Mouse (Mus musculus): ENCODE data around the gene Gm49378.

Gm49378 gene

GRCm38 (mm10) chr14:55629312-55629711 lies 8.4 kb downstream of the Gm49378 start:
- DNase-seq: peak; percentile 37 to 68

GRCm38 (mm10) chr14:55628077-55628827 lies 9.4 kb downstream of the Gm49378 start:
- DNase-seq: no peak

GRCm38 (mm10) chr14:55618486-55619195 lies 19.1 kb downstream of the Gm49378 start:
- peak; percentile 70 to 81 for DNase-seq

GRCm38 (mm10) chr14:55617822-55618221 lies 19.9 kb downstream of the Gm49378 start, which contains the start of gene Rec8:
Rec8 (plus strand) TSS chr14:55618037.
- peak; percentile 72 to 78 for DNase-seq

GRCm38 (mm10) chr14:55616844-55617243 lies 20.9 kb downstream of the Gm49378 start:
- DNase-seq: no peak

- no peak for DNase-seq
These were observed 21.8 kb downstream of the Gm49378 start for GRCm38 (mm10) chr14:55615876-55616275.

GRCm38 (mm10) chr14:55614565-55615178 lies 23.0 kb downstream of the Gm49378 start:
- no peak for DNase-seq

GRCm38 (mm10) chr14:55613346-55613745 lies 24.3 kb downstream of the Gm49378 start:
- no peak for DNase-seq

GRCm38 (mm10) chr14:55608339-55608738 lies 29.4 kb downstream of the Gm49378 start:
- no peak for DNase-seq

- no peak for DNase-seq
These were observed 31.8 kb downstream of the Gm49378 start for GRCm38 (mm10) chr14:55605743-55606459.

- DNase-seq: no peak
These were observed 32.9 kb downstream of the Gm49378 start for GRCm38 (mm10) chr14:55604823-55605222.

GRCm38 (mm10) chr14:55603633-55604576 lies 33.8 kb downstream of the Gm49378 start:
- DNase-seq: peak; percentile 90 to 93

GRCm38 (mm10) chr14:55603271-55603632 lies 34.4 kb downstream of the Gm49378 start, which contains the start of gene Irf9:
Irf9 (plus strand) TSS chr14:55603571.
- DNase-seq: no peak

- no peak for DNase-seq
These were observed 38.9 kb downstream of the Gm49378 start for GRCm38 (mm10) chr14:55598521-55599390.

GRCm38 (mm10) chr14:55596036-55596690 lies 41.5 kb downstream of the Gm49378 start:
- peak; percentile 52 to 68 for DNase-seq

- DNase-seq: peak; percentile 38 to 67
These were observed 45.5 kb downstream of the Gm49378 start for GRCm38 (mm10) chr14:55592226-55592625.

- peak; percentile 93 for DNase-seq
These were observed 46.3 kb downstream of the Gm49378 start, which contains the start of gene Rnf31 for GRCm38 (mm10) chr14:55591331-55591891. Rnf31 (plus strand) TSS chr14:55591708.

GRCm38 (mm10) chr14:55590748-55591330 lies 46.9 kb downstream of the Gm49378 start, which contains the start of gene Psme2:
Psme2 (minus strand) TSS chr14:55591113.
- peak; percentile 86 to 89 for DNase-seq
